Mouse (Mus musculus) 3T3-L1 (cell line): ENCODE results near the gene Alg1.

Source experiments
- DNase-seq: peaks from one replicate; pipeline ENCODE4 v3.0.0-alpha.2; 2015; ENCODE audit warnings: low read depth, low spot score

Gene Alg1

GRCm38 (mm10) chr16:5232982-5233381, 439 bp upstream of the Alg1 start:
- DNase-seq: no peak

- DNase-seq: no peak
Observed at GRCm38 (mm10) chr16:5242355-5242754, 8.9 kb downstream of the Alg1 start.

- no peak for DNase-seq
Observed at GRCm38 (mm10) chr16:5242882-5243281, 9.5 kb downstream of the Alg1 start.

GRCm38 (mm10) chr16:5244411-5244810, 11.0 kb downstream of the Alg1 start:
- DNase-seq: peak; percentile 78

GRCm38 (mm10) chr16:5250891-5251290, 17.5 kb downstream of the Alg1 start:
- DNase-seq: no peak

- DNase-seq: no peak
Observed at GRCm38 (mm10) chr16:5252260-5252659, 18.8 kb downstream of the Alg1 start.

- peak; percentile 98 for DNase-seq
Observed at GRCm38 (mm10) chr16:5254346-5255025, 21.1 kb downstream of the Alg1 start.

- peak; percentile 59 for DNase-seq
Observed at GRCm38 (mm10) chr16:5255081-5255740, 21.8 kb downstream of the Alg1 start.

- peak; percentile 99 for DNase-seq
Observed at GRCm38 (mm10) chr16:5255779-5256496, 22.5 kb downstream of the Alg1 start, which contains the start of gene Eef2kmt. Gene Eef2kmt (minus strand): TSS chr16:5255983.

- DNase-seq: peak; percentile 57
Observed at GRCm38 (mm10) chr16:5263156-5263555, 29.7 kb downstream of the Alg1 start.

- no peak for DNase-seq
Observed at GRCm38 (mm10) chr16:5263926-5264325, 30.5 kb downstream of the Alg1 start.

GRCm38 (mm10) chr16:5271411-5272035, 38.1 kb downstream of the Alg1 start:
- no peak for DNase-seq

- no peak for DNase-seq
Observed at GRCm38 (mm10) chr16:5272371-5272770, 39.0 kb downstream of the Alg1 start.

GRCm38 (mm10) chr16:5279571-5280222, 46.3 kb downstream of the Alg1 start:
- DNase-seq: no peak

GRCm38 (mm10) chr16:5282686-5283085, 49.3 kb downstream of the Alg1 start:
- DNase-seq: no peak

- no peak for DNase-seq
Observed at GRCm38 (mm10) chr16:5285376-5285775, 52.0 kb downstream of the Alg1 start.
